Mouse (Mus musculus): ENCODE results near the gene Ahnak2. TPM values are rescaled to one million over a fixed set of nuclear protein-coding genes. Genes with fewer than 3 reads are reported as not detected.

The Ahnak2 gene
- total RNA-seq, 4 experiments from 2014 or later, result 7.6 to 17.7 (median 14.5) TPM

DNA sequence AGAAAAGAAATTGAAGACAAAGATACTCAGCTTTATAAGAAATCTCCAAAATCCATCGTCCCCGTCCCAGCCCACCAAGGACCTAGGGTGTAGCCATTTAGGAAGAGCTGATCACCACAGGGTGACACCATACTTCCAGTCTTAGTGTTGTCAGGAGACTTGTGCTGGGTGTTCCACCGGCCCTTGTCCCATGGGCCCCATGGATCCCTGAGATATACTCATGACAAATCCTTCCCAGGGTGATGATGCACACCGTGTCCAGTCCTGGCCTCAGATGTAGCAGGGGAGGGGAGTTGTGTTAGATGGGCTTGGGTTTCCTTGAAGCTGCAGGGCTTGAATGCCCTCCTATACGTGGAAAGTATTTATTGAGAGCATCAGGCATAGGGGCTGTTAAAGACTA is 44.6 kb downstream of the Ahnak2 start:
- no peak for DNase-seq

DNA sequence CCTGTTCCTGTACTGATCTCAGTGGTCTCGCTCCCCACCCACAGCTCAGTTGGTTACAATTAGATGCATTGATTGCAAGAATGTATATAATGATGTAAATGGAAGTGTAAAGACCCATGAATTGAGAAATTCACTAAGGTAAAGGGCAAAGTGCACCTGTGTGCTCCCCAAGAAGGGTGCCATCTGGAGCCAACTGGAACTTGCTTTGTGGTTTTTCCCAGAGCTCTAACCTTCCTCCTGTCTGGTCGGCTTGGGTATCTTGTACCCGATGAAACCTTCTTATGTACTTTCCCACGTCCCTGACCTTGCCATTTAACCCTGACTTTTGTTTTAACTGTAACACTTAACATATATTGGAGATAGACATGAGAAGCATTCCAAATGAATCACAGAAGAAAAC is 46.6 kb downstream of the Ahnak2 start:
- DNase-seq, result no peak

DNA sequence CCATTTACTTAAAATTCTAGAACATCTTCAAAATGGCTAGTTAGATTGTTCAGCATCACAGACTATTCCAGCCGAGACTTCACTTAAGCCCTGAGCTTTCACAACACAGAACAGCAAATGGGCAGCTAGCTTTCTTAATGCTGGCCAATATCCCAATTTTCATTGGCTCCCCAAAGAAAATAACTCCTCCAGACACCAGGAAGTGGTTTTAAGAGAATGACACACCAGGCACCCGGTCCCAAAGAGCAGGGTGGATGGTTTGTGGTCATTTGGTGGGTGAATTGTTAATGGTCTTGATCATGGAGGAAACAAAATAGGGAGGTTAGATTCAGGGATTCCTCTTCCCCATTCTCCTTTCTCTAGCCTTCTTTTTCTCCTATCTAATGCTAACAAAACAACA is 50.1 kb downstream of the Ahnak2 start:
- no peak for DNase-seq

DNA sequence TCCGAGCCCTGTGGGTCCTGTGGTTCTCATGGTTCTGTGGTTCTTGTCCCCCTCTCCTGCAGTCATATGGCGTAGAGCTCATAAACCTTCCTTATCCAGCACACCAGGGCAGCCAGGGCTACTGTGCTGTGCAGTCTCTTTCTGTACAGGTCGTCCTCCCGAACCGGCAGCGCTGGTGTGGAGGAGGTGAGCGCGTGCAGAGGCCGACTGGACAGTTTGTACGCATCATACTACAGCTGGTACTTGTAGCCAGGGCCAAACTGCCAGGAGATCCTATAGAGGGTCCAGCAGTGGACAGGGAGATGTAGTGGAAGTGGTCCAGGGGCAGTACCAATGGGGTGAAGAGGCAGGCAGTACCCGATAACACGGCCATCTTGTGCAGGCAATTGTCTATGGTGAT is 51.5 kb downstream of the Ahnak2 start:
- no peak for DNase-seq

GRCm38 (mm10) chr12:112747606-112747970 is 54.9 kb downstream of the Ahnak2 start:
- DNase-seq, result no peak

DNA sequence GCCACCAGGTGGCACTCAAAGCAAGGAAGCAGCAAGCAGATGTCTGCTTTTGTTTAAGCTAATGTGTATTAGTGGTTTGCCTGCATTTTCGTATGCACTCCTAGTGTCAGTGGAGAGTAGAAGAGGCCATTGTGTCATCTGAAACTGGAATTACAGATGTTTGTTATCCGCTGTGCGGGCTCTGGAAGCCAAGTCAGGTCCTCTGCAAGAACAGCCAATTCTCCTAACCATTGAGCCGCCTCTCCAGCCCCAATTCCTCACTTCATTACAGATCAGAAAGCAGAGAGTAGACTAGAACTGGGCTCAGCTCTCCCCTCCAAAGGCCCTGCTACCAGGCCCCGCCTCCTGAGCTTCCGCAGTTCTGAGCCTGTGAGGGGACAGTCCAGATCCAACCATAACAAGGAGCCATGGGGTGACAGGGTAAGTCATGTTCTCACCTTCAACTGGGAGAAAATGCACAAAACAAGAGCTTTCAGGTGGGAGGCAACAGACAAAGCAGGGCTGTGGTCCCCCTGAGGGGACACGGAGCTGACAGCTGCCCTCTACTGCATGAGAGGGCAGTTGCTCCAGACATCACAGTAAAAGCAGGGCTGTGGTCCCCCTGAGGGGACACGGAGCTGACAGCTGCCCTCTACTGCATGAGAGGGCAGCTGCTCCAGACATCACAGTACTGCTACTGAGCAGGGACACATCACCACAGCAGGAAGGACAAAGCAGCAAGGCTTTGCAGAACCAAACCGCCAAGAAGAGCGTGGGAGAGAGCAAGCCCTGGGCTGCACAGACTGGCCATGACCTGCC is 55.5 kb downstream of the Ahnak2 start:
- no peak for DNase-seq

- no peak for DNase-seq
Measured at GRCm38 (mm10) chr12:112746461-112746807, 56.0 kb downstream of the Ahnak2 start.

DNA sequence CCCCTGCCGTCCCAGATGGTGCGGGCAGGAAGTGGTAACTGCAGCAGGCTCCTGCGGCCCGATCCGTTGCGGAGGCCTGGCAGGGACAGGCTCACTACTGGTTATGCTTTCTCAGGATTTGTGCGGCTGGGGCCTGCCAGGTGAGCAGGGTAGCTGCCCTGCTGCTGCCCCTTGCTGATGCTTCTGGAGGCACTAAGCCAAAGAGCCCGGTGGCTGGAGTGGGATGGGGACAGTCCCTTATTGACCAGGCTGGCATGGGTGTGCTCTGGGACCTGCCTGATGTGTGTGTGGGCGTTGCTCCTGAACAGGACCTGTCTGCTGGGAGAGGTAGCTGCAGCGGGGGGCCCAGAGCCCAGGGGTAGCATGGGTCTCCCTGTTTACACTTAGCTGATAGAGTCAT is 56.7 kb downstream of the Ahnak2 start:
- DNase-seq, result no peak

DNA sequence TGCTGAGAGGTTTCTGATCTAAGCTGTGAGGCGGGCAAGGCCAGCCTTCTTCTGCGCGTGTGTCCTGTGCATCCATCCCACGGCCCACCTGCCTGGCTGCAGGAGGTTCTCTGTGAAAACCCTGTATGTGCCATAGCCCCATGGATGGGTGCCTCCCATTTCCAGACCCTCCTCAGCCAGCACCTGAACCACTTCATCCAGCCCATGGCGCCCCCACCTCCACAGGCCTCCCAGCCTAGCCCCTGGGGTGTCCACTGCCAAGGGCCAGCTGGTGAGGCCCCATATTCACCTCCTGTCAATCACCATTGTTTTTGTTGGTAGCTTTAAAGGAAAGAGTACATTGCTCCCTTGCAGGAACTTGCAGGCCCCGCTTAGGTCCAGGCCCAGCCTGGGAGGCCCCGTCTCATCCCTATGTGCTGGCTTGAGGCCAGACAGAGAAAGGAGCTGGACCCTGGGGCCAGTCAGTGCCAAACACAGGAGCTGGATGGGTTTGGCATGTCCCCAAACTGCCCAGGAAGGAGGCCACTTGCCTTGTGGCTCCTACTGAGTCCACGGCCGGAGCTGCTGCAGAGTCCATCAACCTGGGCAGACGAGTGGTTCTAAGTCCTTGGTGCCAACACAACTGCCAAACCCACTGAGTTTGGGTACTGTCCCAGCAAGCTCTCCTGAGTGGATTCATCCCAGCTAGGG is 57.4 kb downstream of the Ahnak2 start:
- peak; percentile 2 for DNase-seq

DNA sequence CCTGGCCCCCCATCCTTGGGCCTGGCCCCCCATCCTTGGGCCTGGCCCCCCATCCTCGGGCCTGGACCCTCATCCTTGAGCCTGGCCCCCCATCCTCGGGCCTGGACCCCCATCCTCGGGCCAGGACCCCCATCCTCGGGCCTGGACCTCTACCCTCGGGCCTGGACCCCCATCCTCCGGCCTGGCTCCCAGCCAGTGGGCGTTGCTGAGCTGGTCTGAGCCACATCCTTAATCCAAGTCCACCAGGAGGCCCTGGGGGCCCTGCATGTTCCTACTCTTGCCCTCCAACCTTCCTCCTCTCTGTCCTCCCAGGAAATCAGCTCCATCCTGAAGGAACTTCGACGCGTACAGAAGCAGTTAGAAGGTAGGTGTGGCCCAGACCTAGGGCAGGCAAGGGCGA is 58.2 kb downstream of the Ahnak2 start:
- no peak for DNase-seq

DNA sequence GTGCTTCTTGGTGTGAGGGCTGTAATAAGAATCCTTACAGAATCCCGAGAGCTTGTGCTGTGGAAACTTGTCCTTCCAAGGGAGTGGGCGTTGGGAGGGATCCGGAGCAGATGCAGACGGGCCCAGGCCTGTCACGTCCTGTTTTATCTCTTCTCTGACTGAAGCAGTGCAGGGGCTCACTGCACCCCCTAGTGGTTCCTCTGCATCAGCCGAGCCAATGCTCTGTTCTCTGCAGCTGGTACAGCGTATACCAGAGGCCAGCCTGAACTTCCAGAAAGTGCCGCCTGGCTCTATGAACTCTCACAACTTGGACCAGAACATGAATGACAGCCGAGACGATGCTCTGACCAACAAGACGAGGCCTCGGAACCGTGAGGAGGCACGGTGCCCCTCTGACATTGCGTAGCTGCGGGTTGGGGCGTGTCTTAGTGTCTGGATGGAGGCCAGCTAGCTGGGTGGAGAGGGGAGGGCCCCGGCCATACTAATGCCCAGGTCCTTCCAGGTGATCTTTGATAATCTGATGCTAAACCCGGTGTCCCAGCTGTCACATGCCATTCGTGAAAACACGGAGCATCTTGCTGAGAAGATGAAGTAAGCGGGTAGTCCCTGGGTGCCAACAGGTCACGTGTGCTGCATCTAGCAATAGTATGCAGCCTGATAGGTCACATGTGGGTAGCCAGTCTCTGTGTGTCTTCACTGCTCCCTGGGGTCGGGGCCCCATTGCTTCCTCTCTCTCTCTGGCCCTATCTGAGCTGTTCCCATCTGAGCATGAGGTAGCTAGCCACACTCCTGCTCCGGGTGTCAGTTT is 59.1 kb downstream of the Ahnak2 start:
- DNase-seq, result peak; percentile 70

DNA sequence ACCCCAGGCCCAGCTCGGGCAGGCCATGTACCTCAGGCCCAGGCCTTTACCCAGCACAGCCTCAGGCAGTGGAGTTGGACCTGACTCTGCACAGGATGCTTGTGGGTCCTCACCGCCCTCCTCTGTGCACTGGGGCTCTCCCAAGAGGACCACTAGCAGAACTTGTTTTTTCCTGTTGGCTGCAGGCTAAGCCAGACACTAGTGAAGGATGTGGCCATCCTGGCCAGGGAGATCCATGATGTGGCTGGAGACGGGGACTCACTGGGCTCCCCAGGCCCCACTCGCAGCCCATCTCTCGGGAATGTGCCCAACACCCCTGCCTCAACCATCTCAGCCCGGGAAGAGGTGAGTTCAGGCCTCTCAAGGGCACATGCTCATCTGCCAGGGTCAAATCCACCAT is 59.7 kb downstream of the Ahnak2 start:
- peak; percentile 2 for DNase-seq

DNA sequence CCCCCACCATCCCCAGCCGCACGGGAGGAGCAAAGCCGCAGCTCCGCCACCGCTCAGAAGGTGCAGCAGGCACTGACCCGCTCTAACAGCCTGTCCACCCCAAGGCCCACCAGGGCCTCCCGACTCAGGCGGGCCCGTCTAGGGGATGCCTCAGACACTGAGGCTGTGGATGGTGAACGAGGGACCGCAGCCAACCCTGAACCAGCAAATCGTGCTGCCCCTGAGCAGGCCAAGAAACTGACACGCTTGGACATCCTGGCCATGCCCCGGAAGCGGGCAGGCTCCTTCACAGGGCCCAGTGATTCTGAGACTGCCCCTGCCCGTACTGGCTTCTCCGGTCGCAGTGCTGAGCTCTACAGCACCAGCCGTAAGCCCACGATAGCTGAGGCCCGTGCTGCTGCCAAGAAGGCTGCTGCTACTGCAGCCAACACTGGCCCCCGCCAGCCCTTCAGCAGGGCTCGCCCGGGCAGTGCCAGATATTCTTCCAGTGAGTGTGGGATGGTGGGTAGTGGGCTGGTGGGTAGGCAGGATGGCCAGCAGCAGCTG is 63.4 kb downstream of the Ahnak2 start:
- DNase-seq, result no peak

DNA sequence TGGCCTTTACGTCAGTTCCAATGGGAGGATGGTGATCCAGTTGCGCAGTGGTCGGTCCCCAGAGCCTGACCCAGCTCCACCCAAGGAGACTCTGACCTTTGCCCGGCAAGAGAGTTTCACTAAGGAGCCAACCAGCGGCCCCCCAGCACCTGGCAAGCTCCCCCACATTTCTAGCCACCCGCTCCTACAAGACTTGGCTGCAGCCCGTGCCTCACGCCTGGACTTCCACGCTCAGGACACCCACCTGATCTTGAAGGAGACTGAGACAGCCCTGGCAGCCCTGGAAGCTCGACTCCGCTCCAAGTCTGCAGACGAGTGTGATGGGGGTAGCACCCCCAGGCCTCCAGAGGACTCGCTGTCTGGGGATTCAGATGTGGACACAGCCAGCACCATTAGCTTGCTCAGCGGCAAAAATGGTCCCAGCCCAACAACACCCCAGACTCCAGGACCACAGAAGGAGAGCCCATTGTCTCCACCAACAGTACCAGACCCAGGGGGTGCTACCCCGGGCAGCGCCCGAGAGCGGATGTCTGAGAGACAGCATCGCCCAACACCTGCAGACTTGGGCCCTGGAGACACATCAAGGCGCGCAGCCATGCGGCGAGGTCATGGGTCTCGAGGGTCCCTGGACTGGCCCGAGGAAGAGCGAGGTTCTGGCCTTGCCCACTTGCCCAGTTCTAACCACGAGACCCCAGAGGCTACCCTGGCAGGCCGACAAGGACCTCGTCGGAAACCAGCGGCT is 64.0 kb downstream of the Ahnak2 start:
- DNase-seq, result no peak

GRCm38 (mm10) chr12:112737761-112738160 is 64.7 kb downstream of the Ahnak2 start:
- no peak for DNase-seq

DNA sequence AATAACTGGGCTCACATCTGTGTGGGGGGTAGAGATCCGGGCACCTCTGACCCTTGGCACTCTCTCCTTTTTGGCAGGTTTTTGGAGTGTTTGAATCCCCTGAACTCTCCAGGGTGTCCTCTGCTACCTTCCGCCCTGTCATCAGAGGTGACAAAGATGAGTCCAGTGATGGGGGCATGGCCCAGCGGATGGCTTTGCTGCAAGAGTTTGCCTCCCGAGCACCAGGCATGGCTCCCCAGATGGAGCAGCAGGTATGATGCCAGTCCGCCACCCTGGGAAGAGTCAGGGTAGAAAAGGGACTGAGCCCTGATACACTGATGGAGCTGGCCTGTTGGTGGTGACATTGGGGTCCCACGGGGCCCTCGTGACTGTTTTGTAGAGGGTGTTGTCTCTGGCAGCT is 65.4 kb downstream of the Ahnak2 start:
- DNase-seq, result no peak

GRCm38 (mm10) chr12:112736636-112736925 is 65.9 kb downstream of the Ahnak2 start:
- no peak for DNase-seq

DNA sequence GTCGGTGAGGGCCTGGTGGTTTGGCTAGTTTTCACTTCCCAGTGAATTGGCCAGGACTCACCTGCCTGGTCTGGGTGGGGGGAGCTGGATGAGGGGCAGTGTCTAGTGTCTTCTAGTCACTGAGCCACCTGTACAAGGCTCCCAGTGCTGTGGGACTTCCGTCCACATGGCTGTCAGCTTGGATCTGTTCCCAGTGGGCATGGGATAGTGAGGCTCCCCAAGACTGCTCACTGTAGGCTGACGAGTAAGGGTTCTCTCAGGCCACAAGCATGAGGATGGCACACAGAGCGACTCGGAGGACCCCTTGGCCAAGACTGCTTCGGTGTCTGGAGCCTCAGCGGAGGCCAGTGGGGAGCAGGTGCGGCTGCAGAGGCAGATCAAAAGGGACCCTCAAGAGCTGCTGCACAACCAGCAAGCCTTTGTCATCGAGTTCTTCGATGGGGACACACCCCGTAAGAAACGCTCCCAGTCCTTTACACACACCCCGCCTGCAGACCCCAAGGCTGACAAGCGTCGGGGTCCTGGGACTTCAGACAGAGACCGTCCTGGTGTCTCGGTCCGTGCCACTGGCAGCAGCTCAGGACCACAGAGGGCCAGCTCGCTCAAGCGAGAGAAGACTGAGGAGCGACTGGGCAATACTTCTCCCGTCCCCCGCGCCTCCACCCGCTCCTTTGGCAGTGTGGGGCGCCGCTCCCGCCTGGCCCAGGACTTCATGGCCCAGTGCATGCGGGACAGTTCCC is 66.4 kb downstream of the Ahnak2 start:
- DNase-seq, result no peak

- no peak for DNase-seq
Measured at GRCm38 (mm10) chr12:112734881-112735655, 67.4 kb downstream of the Ahnak2 start.

DNA sequence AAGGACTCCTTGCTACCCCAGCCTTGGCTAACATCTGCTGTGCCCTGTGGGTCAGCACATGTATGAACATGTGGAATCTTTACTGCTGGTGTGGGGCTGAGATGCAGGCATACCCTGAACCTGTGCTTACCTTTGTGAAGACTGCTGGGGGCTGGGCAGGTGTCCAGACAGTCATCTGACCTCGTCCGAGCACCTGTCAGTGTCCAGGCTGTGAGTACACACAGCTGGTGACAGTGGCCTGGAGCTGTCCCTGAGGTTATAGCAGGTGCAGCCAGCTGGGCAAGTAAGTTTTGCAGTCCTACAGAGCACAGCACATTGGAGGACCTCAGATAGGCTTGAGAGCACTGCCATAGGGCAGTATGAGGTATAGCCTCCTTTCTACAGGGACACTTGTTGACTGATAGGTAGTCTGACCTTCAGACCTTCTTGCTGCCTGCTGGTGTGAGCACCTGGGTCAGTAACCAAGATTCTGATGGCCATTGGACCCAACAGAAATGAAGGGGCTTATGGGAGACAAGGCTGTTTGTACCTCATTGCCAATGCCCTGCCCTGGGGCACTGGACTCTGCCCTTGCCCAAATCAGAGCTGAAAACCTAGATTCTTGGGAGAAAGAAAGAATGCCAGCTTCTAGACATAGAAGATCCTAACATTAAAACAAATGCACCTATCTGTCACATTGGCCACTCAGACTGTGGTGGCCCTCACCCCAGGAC is 68.2 kb downstream of the Ahnak2 start:
- DNase-seq, result no peak

All from adrenal gland, adult 8-10 months (tissue).